Mouse (Mus musculus): ENCODE measurements around the gene Vps50. TPM values are rescaled to one million over a fixed set of nuclear protein-coding genes. Genes with fewer than 3 reads are reported as not detected.

Gene Vps50
- polyA plus RNA-seq (2015; fragmentation: Nextera tagmentation; extraction: Ambion mirVana): 28.4 and 30.8 TPM in 2 replicates

DNA sequence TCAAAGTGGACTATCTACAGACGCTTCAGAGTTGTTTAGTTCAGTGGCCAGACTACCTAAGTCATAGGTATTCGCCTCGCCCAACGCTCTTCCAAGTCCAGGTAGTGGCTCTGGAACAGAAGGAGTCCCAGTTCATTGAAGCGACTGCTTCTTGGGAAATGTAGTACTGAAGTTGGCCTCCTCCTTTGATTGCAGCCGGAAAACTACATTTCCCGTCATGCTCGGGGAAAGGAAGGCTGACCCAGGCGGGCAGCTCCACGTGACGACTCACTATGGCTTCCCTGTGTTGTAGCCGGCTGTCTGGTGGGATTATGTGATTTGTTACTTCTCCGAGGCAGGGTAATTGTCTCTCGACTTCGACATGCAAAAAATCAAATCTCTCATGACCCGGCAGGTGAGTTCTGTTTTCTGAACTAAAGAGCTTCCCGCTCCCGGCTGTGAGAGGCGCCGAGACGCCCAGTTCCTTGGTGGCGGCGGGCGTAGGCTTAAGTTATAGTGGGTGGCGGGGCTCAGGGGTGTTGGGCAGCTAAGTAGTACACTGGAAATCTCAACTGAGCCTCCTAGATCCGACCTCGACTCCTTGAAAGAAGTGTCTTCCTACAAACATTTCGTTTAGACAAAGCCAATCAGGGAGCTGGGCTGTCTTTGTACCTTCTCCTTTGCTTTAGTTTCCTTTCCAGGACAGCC, at the start of gene Vps50, which contains the start of gene Hepacam2:
Gene Vps50, plus strand, starts transcription at position 221 of the 687 bp plus-strand sequence.
Gene Hepacam2, minus strand, starts transcription at position 137 of the 687 bp plus-strand sequence.
- Histone ChIP-seq H3K4me2 (replicated peaks) (peak within 1 kb of the TSS; percentile 78), H3K36me3 (no peaks in the 10 kb centered on the region), H3K27ac (no peak within 1 kb of the TSS), H3K9me3 (no peaks in the 10 kb centered on the region), H3K4me1 (replicated peaks) (no peaks in the 10 kb centered on the region), H3K9ac (peak within 1 kb of the TSS; percentile 55), H3K27me3 (replicated peaks) (no peaks in the 10 kb centered on the region), H3K4me3 (replicated peaks) (peak within 1 kb of the TSS; percentile 67)
- WGBS: under 1% methylated on average over 28 of the region's 28 CpGs
- ATAC-seq: peak; percentile 99

- Histone ChIP-seq H3K4me1 (replicated peaks) (no peaks in the 10 kb centered on the region), H3K27me3 (replicated peaks) (no peaks in the 10 kb centered on the region), H3K27ac (no peak overlapping the region), H3K9ac (no peak overlapping the region), H3K9me3 (no peaks in the 10 kb centered on the region), H3K4me2 (replicated peaks) (no peak overlapping the region), H3K4me3 (replicated peaks) (no peak overlapping the region), H3K36me3 (no peaks in the 10 kb centered on the region)
- 43% methylated on average over 5 of the region's 5 CpGs for WGBS
- no peak for ATAC-seq
These were observed 43.8 kb upstream of the Vps50 start for GRCm38 (mm10) chr6:3454421-3454820.

DNA sequence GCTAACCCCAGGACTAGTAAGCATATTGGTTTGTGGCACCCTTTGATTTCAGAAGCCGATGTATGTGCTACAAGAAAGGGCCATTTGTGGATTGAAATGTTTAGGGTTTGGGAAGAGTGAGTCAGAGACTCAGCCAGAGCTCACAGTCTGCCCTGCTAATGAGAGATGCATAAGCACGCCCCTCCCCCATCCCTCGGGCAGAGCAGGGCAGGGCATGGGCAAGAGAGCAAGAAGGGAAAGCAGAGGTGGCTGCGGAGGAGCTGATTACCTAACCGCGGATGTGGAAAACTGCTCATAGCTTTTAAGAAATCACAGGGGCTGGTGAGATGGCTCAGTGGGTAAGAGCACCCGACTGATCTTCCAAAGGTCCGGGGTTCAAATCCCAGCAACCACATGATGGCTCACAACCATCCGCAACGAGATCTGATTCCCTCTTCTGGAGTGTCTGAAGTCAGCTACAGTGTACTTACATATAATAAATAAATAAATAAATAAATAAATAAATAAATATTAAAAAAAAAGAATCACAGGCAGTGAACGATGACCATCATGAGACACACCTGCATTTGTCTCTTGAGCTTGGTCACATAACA, 42.1 kb upstream of the Vps50 start:
- no peaks in the 10 kb centered on the region for H3K4me1 ChIP-seq (replicated peaks)
- no peak overlapping the region for H3K9ac ChIP-seq
- no peaks in the 10 kb centered on the region for H3K27me3 ChIP-seq (replicated peaks)
- no peak overlapping the region for H3K4me3 ChIP-seq (replicated peaks)
- H3K4me2 ChIP-seq (replicated peaks): no peak overlapping the region
- 62% methylated on average over 11 of the region's 11 CpGs for WGBS
- no peaks in the 10 kb centered on the region for H3K9me3 ChIP-seq
- no peaks in the 10 kb centered on the region for H3K36me3 ChIP-seq
- no peak for ATAC-seq
- H3K27ac ChIP-seq: no peak overlapping the region

DNA sequence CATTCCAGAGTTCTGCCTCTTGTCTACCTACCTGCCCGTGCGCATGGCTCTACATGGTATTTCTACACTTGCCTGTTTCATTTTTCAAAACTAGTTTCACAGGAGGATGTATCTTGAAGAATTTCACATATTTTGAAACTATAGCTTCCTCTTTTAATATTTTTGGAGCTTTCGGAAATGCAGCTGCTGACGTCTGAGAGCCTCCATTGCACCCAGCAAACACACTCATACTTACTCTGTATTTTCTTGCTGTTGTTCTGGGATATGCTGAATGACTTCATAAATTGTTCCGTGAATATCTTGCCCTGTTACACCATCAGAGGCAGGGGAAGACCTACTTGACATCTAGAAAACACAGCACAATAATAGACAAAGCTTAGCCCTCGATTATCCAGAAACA, 35.2 kb upstream of the Vps50 start:
- Histone ChIP-seq H3K4me3 (replicated peaks) (no peak overlapping the region), H3K27ac (no peak overlapping the region), H3K4me2 (replicated peaks) (no peak overlapping the region), H3K9ac (no peak overlapping the region), H3K4me1 (replicated peaks) (no peaks in the 10 kb centered on the region), H3K9me3 (no peaks in the 10 kb centered on the region), H3K36me3 (no peaks in the 10 kb centered on the region), H3K27me3 (replicated peaks) (no peaks in the 10 kb centered on the region)
- ATAC-seq: no peak
- WGBS: 68% methylated on average over 6 of the region's 6 CpGs

DNA sequence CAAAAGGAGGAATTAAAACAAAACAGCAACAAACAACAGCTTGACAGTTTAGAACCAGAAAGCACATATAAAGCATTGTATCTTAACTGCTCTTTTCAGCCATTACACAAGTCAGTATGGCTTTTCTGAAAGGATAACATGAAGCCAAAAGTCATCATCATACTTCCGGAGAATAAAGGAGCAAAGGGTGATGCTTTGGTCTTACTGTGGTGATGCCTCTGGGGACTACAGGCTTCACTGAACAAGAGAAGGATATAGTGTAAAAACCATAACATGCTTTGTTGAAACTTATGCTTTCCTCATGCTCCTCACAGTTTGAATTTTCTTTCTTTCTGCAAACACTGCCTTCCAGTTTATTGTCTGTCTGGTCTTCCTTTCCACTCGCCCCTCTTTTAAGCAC, 34.6 kb upstream of the Vps50 start:
- Histone ChIP-seq H3K9me3 (no peaks in the 10 kb centered on the region), H3K9ac (no peak overlapping the region), H3K27ac (no peak overlapping the region), H3K27me3 (replicated peaks) (no peaks in the 10 kb centered on the region), H3K4me1 (replicated peaks) (no peaks in the 10 kb centered on the region), H3K4me3 (replicated peaks) (no peak overlapping the region), H3K4me2 (replicated peaks) (no peak overlapping the region), H3K36me3 (no peaks in the 10 kb centered on the region)
- 73% methylated on average over 2 of the region's 2 CpGs for WGBS
- no peak for ATAC-seq

DNA sequence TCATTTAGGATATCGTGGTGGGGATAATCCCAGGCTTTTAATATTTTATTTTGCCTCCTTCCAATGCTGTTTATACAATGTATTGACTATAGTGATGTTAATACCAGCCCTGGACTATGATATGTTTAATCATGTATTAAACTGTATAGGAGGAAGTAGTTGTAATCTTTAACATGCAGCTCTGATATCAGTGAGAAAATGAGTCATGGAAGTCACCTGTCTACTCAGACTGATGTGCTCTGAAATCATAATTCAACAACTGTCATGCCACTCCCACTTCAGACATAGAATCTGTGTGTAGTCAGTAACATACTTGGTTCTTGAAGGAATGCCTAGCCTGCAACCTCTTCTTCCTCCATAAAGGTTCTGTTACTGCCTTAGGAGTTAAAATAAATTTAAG, 29.6 kb upstream of the Vps50 start:
- ATAC-seq: peak; percentile 75
- no peaks in the 10 kb centered on the region for H3K9me3 ChIP-seq
- no peak overlapping the region for H3K4me3 ChIP-seq (replicated peaks)
- H3K27ac ChIP-seq: no peak overlapping the region
- H3K27me3 ChIP-seq (replicated peaks): no peaks in the 10 kb centered on the region
- no peak overlapping the region for H3K4me2 ChIP-seq (replicated peaks)
- 36% methylated on average over 1 of the region's 1 CpGs for WGBS
- H3K36me3 ChIP-seq: no peaks in the 10 kb centered on the region
- H3K4me1 ChIP-seq (replicated peaks): no peaks in the 10 kb centered on the region
- no peak overlapping the region for H3K9ac ChIP-seq

- Histone ChIP-seq H3K36me3 (no peaks in the 10 kb centered on the region), H3K27ac (no peak overlapping the region), H3K27me3 (replicated peaks) (no peaks in the 10 kb centered on the region), H3K4me1 (replicated peaks) (no peaks in the 10 kb centered on the region), H3K9me3 (no peaks in the 10 kb centered on the region), H3K4me3 (replicated peaks) (no peak overlapping the region), H3K4me2 (replicated peaks) (no peak overlapping the region), H3K9ac (no peak overlapping the region)
- ATAC-seq: peak; percentile 80
- 57% methylated on average over 2 of the region's 2 CpGs for WGBS
These were observed 27.5 kb upstream of the Vps50 start for GRCm38 (mm10) chr6:3470706-3471105.

DNA sequence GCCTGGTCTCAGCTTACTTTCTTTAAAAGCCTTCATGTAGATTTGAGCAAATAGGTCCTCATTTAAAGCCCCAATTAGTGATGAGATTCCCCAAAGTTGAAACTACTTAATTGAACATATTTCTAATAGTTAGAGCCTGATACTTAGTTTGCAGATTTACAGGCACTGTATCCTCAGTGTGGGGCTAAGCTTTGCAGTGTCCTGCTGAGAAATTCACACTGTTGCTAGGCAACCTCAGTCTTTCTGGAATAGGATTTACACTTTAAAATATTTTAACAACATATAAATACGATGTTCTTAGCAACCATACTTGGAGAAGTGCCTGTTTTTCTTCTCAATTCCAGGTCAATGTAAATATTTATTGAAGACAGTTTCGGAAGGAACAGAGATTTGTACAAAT, 21.9 kb upstream of the Vps50 start:
- ATAC-seq: no peak
- Histone ChIP-seq H3K27me3 (replicated peaks) (no peaks in the 10 kb centered on the region), H3K9me3 (no peaks in the 10 kb centered on the region), H3K9ac (no peak overlapping the region), H3K4me2 (replicated peaks) (no peak overlapping the region), H3K36me3 (no peaks in the 10 kb centered on the region), H3K4me3 (replicated peaks) (no peak overlapping the region), H3K27ac (no peak overlapping the region), H3K4me1 (replicated peaks) (no peaks in the 10 kb centered on the region)
- 40% methylated on average over 2 of the region's 2 CpGs for WGBS

DNA sequence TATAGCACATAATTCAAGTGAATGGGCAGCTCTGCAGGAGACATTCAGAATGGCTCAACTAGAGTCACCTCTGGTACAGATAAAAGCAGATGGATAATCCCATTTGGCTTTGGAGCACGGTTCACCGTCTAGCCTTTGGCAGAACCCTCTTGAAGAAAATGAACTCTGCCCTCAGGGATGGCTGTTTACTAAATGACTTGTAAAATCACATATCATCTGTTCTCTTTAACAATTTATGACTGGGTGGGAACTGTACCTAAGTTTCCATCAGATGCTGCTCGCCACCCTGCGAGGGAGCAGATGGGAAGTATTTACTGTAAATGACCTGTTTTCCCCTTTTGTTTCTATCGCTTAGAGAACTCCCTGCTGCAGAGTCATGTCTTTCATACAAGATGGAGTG, 18.3 kb upstream of the Vps50 start:
- no peak overlapping the region for H3K4me2 ChIP-seq (replicated peaks)
- H3K9me3 ChIP-seq: no peaks in the 10 kb centered on the region
- H3K27ac ChIP-seq: no peak overlapping the region
- peak; percentile 67 for ATAC-seq
- no peaks in the 10 kb centered on the region for H3K4me1 ChIP-seq (replicated peaks)
- WGBS: 31% methylated on average over 5 of the region's 5 CpGs
- no peaks in the 10 kb centered on the region for H3K27me3 ChIP-seq (replicated peaks)
- H3K36me3 ChIP-seq: no peaks in the 10 kb centered on the region
- H3K9ac ChIP-seq: no peak overlapping the region
- H3K4me3 ChIP-seq (replicated peaks): no peak overlapping the region

GRCm38 (mm10) chr6:3481705-3482104, 16.5 kb upstream of the Vps50 start:
- Histone ChIP-seq H3K27me3 (replicated peaks) (no peaks in the 10 kb centered on the region), H3K27ac (no peak overlapping the region), H3K4me2 (replicated peaks) (no peak overlapping the region), H3K4me1 (replicated peaks) (no peaks in the 10 kb centered on the region), H3K4me3 (replicated peaks) (no peak overlapping the region), H3K9me3 (no peaks in the 10 kb centered on the region), H3K9ac (no peak overlapping the region), H3K36me3 (no peaks in the 10 kb centered on the region)
- ATAC-seq: no peak
- WGBS: 70% methylated on average over 3 of the region's 3 CpGs

DNA sequence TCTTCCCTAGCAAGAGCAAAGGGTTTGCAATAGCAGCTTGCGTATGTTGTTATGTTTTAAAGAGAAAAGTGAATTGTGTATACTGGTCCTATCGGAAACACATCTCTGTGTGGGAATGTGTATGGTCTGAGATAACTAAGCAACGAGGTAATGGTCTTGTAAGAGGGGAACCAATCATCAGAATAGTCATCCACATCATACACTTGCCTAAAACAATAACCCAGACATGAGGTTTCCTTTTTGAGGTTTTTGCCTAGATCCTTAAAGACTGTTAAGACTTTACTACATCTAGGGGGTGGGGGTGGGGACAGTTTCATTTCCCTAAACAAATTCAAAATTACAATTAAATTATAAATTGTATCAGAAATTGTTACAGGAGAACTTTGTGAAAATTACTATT, 13.0 kb upstream of the Vps50 start:
- H3K36me3 ChIP-seq: no peaks in the 10 kb centered on the region
- H3K9me3 ChIP-seq: no peaks in the 10 kb centered on the region
- H3K4me2 ChIP-seq (replicated peaks): no peak overlapping the region
- no peaks in the 10 kb centered on the region for H3K4me1 ChIP-seq (replicated peaks)
- H3K27me3 ChIP-seq (replicated peaks): no peaks in the 10 kb centered on the region
- no peak for ATAC-seq
- H3K27ac ChIP-seq: no peak overlapping the region
- 70% methylated on average over 3 of the region's 3 CpGs for WGBS
- H3K4me3 ChIP-seq (replicated peaks): no peak overlapping the region
- H3K9ac ChIP-seq: no peak overlapping the region

DNA sequence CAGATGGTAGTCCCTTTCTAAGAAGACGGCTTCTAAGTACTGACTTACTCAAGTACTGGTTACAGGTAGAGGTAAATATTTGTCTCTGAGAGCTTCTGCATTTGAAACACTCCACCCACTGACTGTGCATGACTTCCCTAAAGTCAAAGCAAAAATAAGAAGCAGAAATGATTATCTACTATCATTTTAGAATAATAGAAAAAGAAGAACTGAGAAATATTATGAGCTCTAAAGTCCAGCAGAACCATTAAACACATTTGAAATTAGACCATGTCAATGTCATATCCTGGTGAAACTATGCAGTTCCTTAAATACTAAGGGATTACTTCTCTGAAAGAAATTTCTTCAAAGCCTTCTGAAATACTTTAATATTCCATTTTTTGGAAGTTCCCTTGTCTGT, 10.8 kb upstream of the Vps50 start:
- Histone ChIP-seq H3K27me3 (replicated peaks) (no peaks in the 10 kb centered on the region), H3K9me3 (no peaks in the 10 kb centered on the region)
- 60% methylated on average over 1 of the region's 1 CpGs for WGBS

DNA sequence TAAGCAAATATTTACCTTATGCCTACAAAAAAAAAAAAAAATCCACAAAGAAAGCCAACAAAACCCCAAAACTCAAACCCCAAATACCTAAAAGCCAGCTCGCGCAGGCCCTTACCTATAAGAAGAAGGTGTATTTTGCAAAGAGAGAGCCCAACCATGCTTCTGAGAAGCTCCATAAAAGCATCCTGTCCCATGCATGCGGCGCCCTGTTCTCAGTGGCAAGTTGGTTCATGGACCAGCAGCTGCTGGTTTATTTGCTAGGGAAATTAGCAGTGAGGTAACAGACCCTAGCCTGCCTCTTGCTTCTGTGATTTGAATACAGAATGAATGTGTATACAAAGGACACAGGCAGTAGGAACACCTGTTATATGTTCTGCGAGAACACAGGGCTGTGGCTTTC, 3.9 kb upstream of the Vps50 start:
- ATAC-seq: no peak
- no peak overlapping the region for H3K9ac ChIP-seq
- no peak overlapping the region for H3K4me3 ChIP-seq (replicated peaks)
- no peaks in the 10 kb centered on the region for H3K9me3 ChIP-seq
- no peak overlapping the region for H3K4me2 ChIP-seq (replicated peaks)
- no peak overlapping the region for H3K27ac ChIP-seq
- H3K4me1 ChIP-seq (replicated peaks): no peaks in the 10 kb centered on the region
- no peaks in the 10 kb centered on the region for H3K27me3 ChIP-seq (replicated peaks)
- WGBS: 65% methylated on average over 5 of the region's 5 CpGs
- no peaks in the 10 kb centered on the region for H3K36me3 ChIP-seq

More for the DNA sequence above, 10.8 kb upstream of the Vps50 start:
- Histone ChIP-seq H3K27ac (no peak overlapping the region), H3K36me3 (no peaks in the 10 kb centered on the region), H3K4me3 (replicated peaks) (no peak overlapping the region), H3K4me1 (replicated peaks) (no peaks in the 10 kb centered on the region), H3K4me2 (replicated peaks) (no peak overlapping the region), H3K9ac (no peak overlapping the region)
- no peak for ATAC-seq

Data from intestine, embryonic 15.5 days (tissue).